Mouse (Mus musculus): ENCODE results near the gene Sdccag8. TPM values are rescaled to one million over a fixed set of nuclear protein-coding genes. Genes with fewer than 3 reads are reported as not detected.
A peak's percentile ranks its signal among the peaks of the same experiment; 100 is the strongest.
"Not testable (repeated sequence)": the region's sequence is repeated elsewhere in the genome, so short reads cannot be mapped to it uniquely, and the experiment has no call there.

Gene Sdccag8
- polyA plus RNA-seq, 1 experiment = 13.3 TPM

DNA sequence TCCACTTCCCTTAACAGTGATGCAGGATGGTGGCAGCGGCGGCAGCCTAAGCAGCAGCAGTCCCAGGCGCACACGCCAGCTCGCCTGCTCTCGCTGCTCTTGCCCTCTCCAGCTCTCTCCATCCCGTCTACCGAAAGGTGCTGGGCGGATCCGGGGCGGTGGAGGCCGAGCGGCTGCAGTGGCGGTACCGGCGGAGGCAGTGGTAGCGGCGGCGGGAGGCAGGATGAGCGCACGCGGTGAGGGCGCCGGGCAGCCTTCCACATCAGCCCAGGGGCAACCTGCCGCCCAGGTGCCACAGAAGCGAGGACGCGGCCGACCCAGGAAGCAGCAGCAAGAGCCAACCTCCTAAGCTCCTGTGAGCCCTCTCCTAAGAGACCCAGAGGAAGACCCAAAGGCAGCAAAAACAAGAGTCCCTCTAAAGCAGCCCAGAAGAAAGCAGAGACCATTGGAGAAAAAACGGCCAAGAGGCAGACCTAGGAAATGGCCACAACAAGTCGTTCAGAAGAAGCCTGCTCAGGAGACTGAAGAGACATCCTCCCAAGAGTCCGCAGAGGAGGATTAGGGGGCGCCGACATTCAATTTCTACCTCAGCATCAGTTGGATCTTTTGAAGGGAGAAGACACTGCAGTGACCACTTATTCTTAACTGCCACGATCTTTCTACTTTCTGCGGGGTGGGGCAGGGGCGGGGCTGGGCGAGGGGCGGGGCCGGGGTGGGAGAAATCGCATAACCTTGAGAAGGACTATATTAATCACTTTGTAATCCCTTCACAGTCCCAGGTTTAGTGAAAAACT, 21.2 kb downstream of the Sdccag8 start:
- Histone ChIP-seq H3K4me3 (ENCODE audit: insufficient read depth, low read depth, low read length) (peak overlapping the region; percentile 25), H3K27ac (ENCODE audit: insufficient read depth, low read depth, low read length) (no peak overlapping the region), H3K36me3 (ENCODE audit: control insufficient read depth, insufficient read depth, low read length) (peaks cover 4% of the 10 kb centered on the region), H3K4me1 (ENCODE audit: control insufficient read depth, insufficient read depth, low read length) (no peaks in the 10 kb centered on the region), H3K27me3 (replicated peaks; ENCODE audit: control insufficient read depth, insufficient read depth, low read length) (no peaks in the 10 kb centered on the region)
- no peak for DNase-seq
- TF ChIP-seq CTCF (conservative IDR thresholded peaks at IDR 0.05; ENCODE audit: insufficient read depth, insufficient read length, low read depth, low read length) (no peak), POLR2A (IDR thresholded peaks at IDR 0.05; ENCODE audit: low read depth, low read length) (no peak)
- WGBS = 24% methylated on average over 41 of the region's 41 CpGs

DNA sequence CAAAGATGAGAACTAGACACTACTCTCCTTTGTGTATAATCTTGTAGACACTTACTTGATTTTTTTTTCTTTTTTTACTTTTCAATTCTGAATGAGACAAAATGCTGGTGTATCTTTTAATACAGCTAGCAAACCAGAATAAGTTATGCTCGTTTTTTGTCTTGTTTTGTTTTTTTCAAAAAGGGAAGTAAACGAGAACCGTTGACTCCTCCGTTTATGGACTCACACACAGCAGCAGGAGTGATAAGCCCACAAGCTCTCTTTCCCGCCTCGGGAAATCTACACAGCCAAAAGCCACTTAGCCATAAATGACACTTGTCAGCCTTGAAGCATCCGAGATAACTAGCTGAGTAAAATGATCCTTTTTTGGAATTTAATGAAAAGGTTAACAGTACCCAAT, 22.1 kb downstream of the Sdccag8 start:
- not testable (repeated sequence) for H3K4me3 ChIP-seq (ENCODE audit: insufficient read depth, low read depth, low read length); H3K27me3 ChIP-seq (replicated peaks; ENCODE audit: control insufficient read depth, insufficient read depth, low read length); H3K36me3 ChIP-seq (ENCODE audit: control insufficient read depth, insufficient read depth, low read length); H3K27ac ChIP-seq (ENCODE audit: insufficient read depth, low read depth, low read length); DNase-seq; H3K4me1 ChIP-seq (ENCODE audit: control insufficient read depth, insufficient read depth, low read length)
- WGBS = 76% methylated on average over 7 of the region's 7 CpGs

DNA sequence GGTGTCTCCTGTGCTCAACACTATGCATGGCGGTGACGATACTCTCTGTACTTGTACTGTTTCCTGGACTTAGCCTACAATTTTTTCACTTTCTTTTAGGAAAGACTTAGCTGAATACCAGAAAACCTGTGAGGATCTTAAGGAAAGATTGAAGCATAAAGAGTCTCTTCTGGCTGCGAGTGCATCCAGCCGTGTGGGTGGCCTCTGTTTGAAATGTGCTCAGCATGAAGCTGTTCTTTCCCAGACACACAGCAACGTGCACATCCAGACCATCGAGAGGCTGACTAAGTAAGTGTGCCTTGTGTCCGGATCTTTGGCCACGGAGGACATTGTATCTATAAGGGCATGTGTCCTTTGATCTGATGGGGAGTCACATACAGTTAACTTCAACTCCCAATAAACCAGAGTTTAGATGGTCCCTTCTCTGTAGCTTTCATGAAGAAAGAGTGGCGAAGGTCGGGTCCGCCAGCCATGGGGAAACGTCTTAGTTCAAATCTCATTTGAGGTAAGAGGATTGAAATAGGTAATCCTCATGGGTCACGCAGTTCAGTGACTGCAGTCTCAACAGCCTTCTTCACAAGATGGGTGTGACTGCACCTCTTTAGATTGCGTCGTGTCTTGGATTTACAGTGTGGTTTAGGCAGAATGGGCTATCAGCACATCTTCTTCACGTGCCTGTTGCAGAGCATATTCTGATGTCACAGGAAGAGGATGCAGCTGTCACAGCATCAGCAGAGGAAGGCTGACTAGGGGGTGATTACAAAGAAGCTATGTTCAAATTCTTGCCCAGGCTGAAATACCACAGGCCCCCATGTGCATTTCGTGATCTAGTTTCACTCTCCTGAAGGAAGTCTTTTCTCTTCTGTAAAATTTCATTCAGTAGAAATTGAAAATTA, 30.9 kb downstream of the Sdccag8 start:
- 85% methylated on average over 17 of the region's 17 CpGs for WGBS
- TF ChIP-seq POLR2A (IDR thresholded peaks at IDR 0.05; ENCODE audit: low read depth, low read length) (no peak), CTCF (conservative IDR thresholded peaks at IDR 0.05; ENCODE audit: insufficient read depth, insufficient read length, low read depth, low read length) (no peak)
- Histone ChIP-seq H3K4me1 (ENCODE audit: control insufficient read depth, insufficient read depth, low read length) (no peaks in the 10 kb centered on the region), H3K27me3 (replicated peaks; ENCODE audit: control insufficient read depth, insufficient read depth, low read length) (no peaks in the 10 kb centered on the region), H3K36me3 (ENCODE audit: control insufficient read depth, insufficient read depth, low read length) (peaks cover under 1% of the 10 kb centered on the region), H3K27ac (ENCODE audit: insufficient read depth, low read depth, low read length) (no peak overlapping the region), H3K4me3 (ENCODE audit: insufficient read depth, low read depth, low read length) (no peak overlapping the region)
- no peak for DNase-seq

DNA sequence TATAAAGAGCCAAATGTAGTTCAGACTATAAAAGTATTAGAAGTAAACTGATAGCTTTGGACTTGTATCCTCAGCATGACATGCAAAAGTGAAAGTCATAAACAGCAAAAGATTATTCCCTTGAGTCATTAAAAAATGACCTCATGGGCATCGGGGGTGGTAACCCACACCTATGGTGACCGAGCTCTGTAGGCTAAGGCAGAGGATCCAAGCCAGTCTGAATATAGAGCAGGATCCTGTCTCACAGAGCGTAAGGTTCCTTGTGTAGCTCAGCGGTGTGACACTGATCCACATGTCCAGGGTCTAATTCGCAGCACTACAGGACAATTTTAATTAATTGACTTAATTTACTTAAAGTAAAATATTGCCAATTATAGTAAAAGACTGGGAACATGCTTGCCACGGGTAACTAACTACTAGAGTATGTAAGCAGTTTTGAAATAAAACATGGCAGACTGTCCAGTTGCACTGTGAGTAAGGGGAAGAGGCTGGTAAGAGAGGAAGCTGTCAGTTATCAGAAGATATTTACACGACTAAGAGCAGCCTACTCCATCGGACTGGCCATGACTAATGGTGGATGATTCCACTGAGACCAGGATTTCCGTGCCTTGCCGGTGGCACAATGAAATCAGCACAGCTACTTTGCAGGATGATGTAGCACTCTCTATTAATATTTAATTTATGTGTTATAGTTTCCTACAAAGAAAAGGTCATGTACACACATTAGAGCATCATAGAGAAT, 32.8 kb downstream of the Sdccag8 start:
- no peak for TF ChIP-seq CTCF (conservative IDR thresholded peaks at IDR 0.05; ENCODE audit: insufficient read depth, insufficient read length, low read depth, low read length)
- TF ChIP-seq POLR2A (IDR thresholded peaks at IDR 0.05; ENCODE audit: low read depth, low read length) = no peak
- Histone ChIP-seq H3K27ac (ENCODE audit: insufficient read depth, low read depth, low read length) (no peak overlapping the region), H3K27me3 (replicated peaks; ENCODE audit: control insufficient read depth, insufficient read depth, low read length) (no peaks in the 10 kb centered on the region), H3K36me3 (ENCODE audit: control insufficient read depth, insufficient read depth, low read length) (no peaks in the 10 kb centered on the region; the same call in 1 of the 2 replicates), H3K4me3 (ENCODE audit: insufficient read depth, low read depth, low read length) (no peak overlapping the region), H3K4me1 (ENCODE audit: control insufficient read depth, insufficient read depth, low read length) (no peaks in the 10 kb centered on the region)
- WGBS = 81% methylated on average over 10 of the region's 10 CpGs
- DNase-seq = no peak

DNA sequence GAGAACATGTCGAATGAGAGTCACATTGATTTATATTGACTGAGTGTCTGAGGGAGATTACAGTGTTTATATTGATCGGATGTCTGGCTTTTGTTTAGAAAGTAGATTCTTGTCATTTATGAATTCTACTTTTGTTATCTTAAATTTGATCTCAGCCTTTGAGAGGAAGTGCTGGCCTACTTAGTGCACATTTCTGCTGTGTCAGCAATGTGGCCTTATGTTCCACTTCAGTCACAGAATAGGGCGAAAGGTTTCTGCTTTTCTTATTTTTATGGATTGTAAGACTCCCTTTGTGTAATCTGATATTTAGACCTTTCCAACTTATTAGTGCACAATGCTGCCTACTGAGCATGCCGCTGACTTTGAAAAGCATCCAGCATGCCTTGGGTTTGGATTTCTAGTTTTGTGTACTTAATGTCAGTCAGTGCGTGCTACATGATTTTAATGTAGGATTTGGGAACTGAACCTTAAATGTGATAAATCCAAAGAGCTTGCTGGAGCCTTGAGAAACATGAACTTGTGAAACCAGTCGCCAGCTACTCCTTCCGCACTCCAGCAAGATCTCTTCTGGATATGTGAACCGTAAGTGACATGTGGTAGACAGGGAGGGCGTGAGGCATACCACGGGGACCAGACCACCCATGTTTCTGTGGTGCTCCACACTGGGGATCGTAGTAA, 34.3 kb downstream of the Sdccag8 start:
- H3K27ac ChIP-seq (ENCODE audit: insufficient read depth, low read depth, low read length) = no peak overlapping the region
- no peaks in the 10 kb centered on the region for H3K27me3 ChIP-seq (replicated peaks; ENCODE audit: control insufficient read depth, insufficient read depth, low read length)
- 72% methylated on average over 11 of the region's 11 CpGs for WGBS
- H3K4me1 ChIP-seq (ENCODE audit: control insufficient read depth, insufficient read depth, low read length) = no peaks in the 10 kb centered on the region
- no peak overlapping the region for H3K4me3 ChIP-seq (ENCODE audit: insufficient read depth, low read depth, low read length)
- H3K36me3 ChIP-seq (ENCODE audit: control insufficient read depth, insufficient read depth, low read length) = no peaks in the 10 kb centered on the region; the same call in 1 of the 2 replicates
- DNase-seq = no peak
- no peak for TF ChIP-seq CTCF (conservative IDR thresholded peaks at IDR 0.05; ENCODE audit: insufficient read depth, insufficient read length, low read depth, low read length)
- TF ChIP-seq POLR2A (IDR thresholded peaks at IDR 0.05; ENCODE audit: low read depth, low read length) = no peak

DNA sequence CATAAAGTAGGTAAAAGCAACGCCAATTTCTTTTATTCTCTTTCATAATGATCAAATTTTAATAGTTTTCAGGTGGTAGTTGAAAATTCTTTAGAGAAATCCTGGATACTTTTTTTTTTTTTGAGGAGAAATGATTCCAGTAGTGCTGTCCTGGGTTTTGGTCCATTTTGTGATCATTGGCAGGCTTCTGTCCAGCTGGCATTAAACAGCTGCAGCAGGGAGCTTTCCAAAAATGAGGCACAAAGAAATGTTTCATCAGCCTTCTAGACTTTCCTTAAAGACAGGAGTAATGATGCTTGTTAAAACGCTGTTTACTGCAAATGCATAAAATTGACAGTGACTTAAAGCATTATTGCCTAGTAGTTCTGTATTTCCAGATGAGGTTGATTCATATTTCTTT, 34.9 kb downstream of the Sdccag8 start:
- Histone ChIP-seq H3K36me3 (ENCODE audit: control insufficient read depth, insufficient read depth, low read length) (no peaks in the 10 kb centered on the region; the same call in 1 of the 2 replicates), H3K27ac (ENCODE audit: insufficient read depth, low read depth, low read length) (no peak overlapping the region), H3K4me3 (ENCODE audit: insufficient read depth, low read depth, low read length) (no peak overlapping the region), H3K4me1 (ENCODE audit: control insufficient read depth, insufficient read depth, low read length) (no peaks in the 10 kb centered on the region), H3K27me3 (replicated peaks; ENCODE audit: control insufficient read depth, insufficient read depth, low read length) (no peaks in the 10 kb centered on the region)
- 67% methylated on average over 2 of the region's 2 CpGs for WGBS
- no peak for DNase-seq
- TF ChIP-seq POLR2A (IDR thresholded peaks at IDR 0.05; ENCODE audit: low read depth, low read length) (no peak), CTCF (conservative IDR thresholded peaks at IDR 0.05; ENCODE audit: insufficient read depth, insufficient read length, low read depth, low read length) (no peak)
